Mouse (Mus musculus): ENCODE measurements around the gene Pate4.

GRCm38 (mm10) chr9:35558257-35559008 lies 53.3 kb downstream of the Pate4 start, which contains the start of the genes Ddx25 and Pus3:
- TF ChIP-seq CTCF (IDR thresholded peaks at IDR 0.05; ENCODE audit: control insufficient read depth, insufficient read depth, insufficient read length) (no peak), MAX (IDR thresholded peaks at IDR 0.05) (no peak), USF1 (IDR thresholded peaks at IDR 0.05; ENCODE audit: low read depth) (no peak), FOSL1 (IDR thresholded peaks at IDR 0.05; ENCODE audit: insufficient read depth, low read length, poor library complexity, severe bottlenecking) (no peak)
